Comparison of ENCODE assay signal across 9 mouse cellular contexts in genomic region chr8:96230412-96230811, GRCm38 (mm10).
DNase-seq lines count a peak whose midpoint lies in the region; ATAC-seq lines count a peak whose summit lies in the region.
"Had no signal": no experiment of that assay in that cellular context is flagged by ENCODE, and none has a peak within 500 bp of the region (broad histone marks: within the 10 kb centered on the region; RNA-seq: fewer than 3 reads in every experiment).

No protein-coding gene starts in this region.

- no peak overlapping the region for H3K9ac ChIP-seq in heart, embryonic 11.5 days (ENCODE audit: low read depth, low read length)
- H3K9ac ChIP-seq: heart, embryonic 13.5 days had no signal

- intact Hi-C loops in left cerebral cortex, postnatal 36 days (cut with DNase I): no loop called here

- H3K4me3 ChIP-seq in heart, embryonic 11.5 days (ENCODE audit: low read depth, low read length): no peak overlapping the region
- H3K4me3 ChIP-seq: heart, embryonic 13.5 days had no signal

- H3K36me3 ChIP-seq in heart, embryonic 11.5 days (ENCODE audit: control insufficient read depth, insufficient read depth, low read length): no peaks in the 10 kb centered on the region
- H3K36me3 ChIP-seq: heart, embryonic 13.5 days had no signal

- peak; percentile 13 to 52 for DNase-seq in heart, adult 18-20 months
- peak; percentile 49 for DNase-seq in 3T3-L1 (ENCODE audit: low read depth, low spot score)
- peak; percentile 20 to 43 for DNase-seq in cerebellum, adult 18-20 months
- peak; percentile 63 for DNase-seq in heart, postnatal 4 days
- DNase-seq in left cerebral cortex, postnatal 36 days (ENCODE audit: low spot score in 2 of 2): peak; percentile 14 to 47
- DNase-seq in B cell, adult 2 months: no peak
- no peak for DNase-seq in thymus, postnatal 25 days

- H3K27ac ChIP-seq in heart, embryonic 11.5 days (ENCODE audit: low read depth, low read length): no peak overlapping the region
- H3K27ac ChIP-seq: heart, embryonic 13.5 days had no signal

- H3K4me2 ChIP-seq in heart, embryonic 11.5 days: no peak overlapping the region
- H3K4me2 ChIP-seq: heart, embryonic 13.5 days had no signal

- H3K4me1 ChIP-seq in heart, embryonic 11.5 days (ENCODE audit: control insufficient read depth, insufficient read depth, low read length): no peaks in the 10 kb centered on the region
- H3K4me1 ChIP-seq: heart, embryonic 13.5 days had no signal

- no peak for ATAC-seq in heart, embryonic 11.5 days (replicated peaks; ENCODE audit: insufficient number of reproducible peaks, low FRiP score, low TSS enrichment)

- 30% methylated on average over 4 of the region's 4 CpGs for WGBS in heart, embryonic 11.5 days (ENCODE audit: insufficient replicate concordance)

- H3K27me3 ChIP-seq in heart, embryonic 11.5 days (ENCODE audit: control insufficient read depth, insufficient read depth, low read length): no peaks in the 10 kb centered on the region
- H3K27me3 ChIP-seq: heart, embryonic 13.5 days had no signal

- H3K9me3 ChIP-seq in heart, embryonic 11.5 days (replicated peaks; ENCODE audit: control insufficient read depth, low read length): no peaks in the 10 kb centered on the region
- H3K9me3 ChIP-seq: heart, embryonic 13.5 days had no signal

Comparison
In these comparisons a context has a peak if more than half of its experiments do, and no peak if none do; other contexts are left out.
1. DNase-seq: peak in heart, adult 18-20 months (2 of 2), 3T3-L1 (single experiment), cerebellum, adult 18-20 months (2 of 2), heart, postnatal 4 days (single experiment) and left cerebral cortex, postnatal 36 days (2 of 2); none in B cell, adult 2 months (0 of 2) and thymus, postnatal 25 days (single experiment).